Mouse (Mus musculus) T-helper 2 cell (primary cell): ENCODE data around the gene Dleu7.

Source experiments
- in situ Hi-C: fragments of 300-600 bp; cut with MboI, MseI; formaldehyde crosslinking; loops from one replicate; pipeline ENCODE4 v1.15.1; 2025; ENCODE audit warnings: high pct_unique_total_duplicates

Dleu7 gene

DNA sequence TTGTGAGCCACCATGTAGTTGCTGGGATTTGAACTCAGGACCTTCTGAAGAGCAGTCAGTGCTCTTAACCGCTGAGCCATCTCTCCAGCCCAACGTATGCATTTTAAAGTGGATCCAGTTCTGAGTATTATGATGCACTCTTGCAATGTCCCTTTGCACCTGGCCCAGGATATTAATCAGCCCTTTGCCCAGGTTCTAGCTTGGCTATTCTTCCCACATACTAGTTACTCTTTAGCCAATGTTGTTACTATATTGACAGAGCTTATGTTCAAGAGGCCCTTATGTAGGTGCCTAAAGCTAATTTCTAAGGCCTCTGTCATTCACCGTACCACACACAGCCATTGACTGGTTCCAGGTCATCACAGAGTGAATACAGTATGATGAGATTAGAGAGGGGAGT, 4.1 kb downstream of the Dleu7 start:
- in situ Hi-C loops, result no loop called here

DNA sequence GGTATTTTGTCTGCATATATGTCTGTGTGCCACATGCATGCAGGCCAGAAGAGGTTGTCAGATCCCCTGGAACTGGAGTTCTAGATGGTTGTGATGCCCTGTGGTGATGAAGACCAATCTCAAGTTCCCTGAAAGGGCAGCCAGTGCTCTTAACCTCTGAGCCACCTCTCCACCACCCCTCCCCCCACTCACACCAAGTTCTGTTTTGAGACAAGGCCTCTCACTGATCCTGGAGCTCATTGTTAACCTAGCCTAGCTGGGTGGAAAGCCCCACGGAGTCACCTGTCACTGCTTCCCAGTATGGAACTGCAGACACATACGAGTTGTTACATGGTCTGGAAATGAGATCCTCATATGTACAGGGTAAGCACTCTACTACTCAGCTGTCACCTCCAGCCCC, 9.9 kb downstream of the Dleu7 start:
- in situ Hi-C loops, result no loop called here

DNA sequence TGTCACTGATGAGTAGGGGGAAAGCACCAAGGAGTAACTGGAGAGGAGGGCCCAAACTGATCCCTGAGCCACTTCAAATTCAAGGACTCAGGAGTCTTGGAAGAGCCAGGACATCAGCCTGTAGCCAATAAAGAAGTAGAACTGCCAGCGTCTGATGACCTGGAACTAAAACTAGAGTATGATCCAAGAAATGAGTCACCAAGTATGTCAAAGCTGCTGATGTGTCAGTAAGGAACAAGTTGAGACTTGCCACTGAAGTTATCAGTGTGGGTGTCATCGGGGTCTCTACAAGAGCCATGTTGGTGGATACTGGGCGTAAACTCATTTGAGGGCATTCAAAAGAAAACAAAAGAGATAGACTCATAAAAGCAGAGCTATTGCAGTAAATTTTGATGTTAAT, 19.2 kb downstream of the Dleu7 start:
- in situ Hi-C loops, result no loop called here

DNA sequence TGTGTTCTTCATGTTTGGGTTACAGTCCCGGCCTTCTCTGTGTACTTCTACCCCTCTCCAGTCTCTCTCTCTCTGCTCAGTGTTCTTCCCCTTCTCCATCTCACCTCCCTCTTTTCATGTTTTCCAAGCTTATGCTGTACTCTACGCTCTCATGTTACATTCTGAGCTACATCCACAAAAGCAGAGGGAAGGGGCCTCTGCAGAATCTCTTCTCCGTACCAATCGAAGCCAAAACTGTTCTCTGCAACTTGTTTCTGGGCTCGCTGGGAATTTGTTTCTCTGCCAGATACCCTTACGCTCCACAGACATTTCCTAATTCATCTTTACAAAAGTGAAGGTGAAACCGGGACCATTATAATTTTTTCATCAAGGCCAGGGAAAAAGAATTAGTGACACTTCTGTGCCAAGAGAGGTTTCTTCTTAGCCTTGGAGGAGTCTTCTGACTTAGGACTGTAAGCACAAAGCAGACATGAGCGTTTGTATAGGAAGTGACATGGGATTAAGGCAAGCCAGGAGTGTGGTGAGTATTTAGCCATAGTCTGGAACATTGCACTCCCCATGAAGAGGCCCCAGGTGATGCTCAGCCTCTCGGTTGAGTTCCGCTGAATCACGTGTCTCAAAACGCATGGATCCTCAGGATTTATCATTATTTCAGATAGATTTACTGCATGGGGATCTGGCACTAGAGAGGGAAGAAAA, 22.0 kb downstream of the Dleu7 start:
- in situ Hi-C loops, result no loop called here

DNA sequence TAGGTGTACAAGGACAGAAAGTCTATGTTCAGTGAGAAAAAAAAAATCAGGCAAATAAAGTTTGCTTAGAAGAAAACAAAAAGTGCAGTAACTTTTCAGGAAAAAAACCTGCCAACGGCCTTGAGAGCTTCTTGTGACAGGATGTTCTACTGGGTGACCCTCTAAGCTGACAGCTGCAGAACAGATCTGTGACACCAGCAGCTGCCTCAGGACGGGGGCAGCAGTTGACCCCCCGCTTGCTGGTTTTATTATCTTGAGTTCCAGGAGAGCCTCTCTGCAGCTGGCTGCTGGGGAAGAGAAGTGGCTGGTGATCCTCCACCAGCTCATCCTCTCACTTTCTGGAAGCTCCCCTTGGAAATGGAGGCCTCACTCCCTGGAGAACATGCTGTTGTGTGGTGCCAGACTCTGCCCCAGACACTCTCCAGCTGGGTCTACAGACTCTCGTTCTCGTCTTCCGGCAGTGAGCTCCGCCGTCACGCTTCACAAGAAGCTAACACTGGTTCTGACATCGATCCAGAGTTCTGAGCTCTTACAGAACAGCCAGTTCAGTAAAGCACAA, 33.8 kb downstream of the Dleu7 start:
- in situ Hi-C loops, result no loop called here

DNA sequence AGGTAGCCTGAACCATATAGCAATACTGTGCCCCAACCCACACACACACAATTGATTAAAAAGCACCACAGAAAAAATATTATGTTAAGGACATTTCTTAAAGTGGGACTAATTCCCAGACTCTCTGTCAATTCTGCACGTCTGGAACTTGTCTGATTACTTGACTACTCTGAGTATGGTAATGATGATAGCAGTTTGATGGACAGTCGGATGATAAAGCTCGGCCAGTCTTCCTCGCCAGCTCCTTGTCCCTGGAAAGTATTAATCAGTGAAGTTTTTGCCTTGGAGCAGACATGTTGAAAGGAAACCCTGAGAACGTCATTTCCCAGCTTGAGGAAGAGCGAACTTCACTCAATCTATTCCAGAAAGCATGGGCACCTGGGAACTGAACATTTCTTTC, 34.7 kb downstream of the Dleu7 start:
- in situ Hi-C loops, result no loop called here

DNA sequence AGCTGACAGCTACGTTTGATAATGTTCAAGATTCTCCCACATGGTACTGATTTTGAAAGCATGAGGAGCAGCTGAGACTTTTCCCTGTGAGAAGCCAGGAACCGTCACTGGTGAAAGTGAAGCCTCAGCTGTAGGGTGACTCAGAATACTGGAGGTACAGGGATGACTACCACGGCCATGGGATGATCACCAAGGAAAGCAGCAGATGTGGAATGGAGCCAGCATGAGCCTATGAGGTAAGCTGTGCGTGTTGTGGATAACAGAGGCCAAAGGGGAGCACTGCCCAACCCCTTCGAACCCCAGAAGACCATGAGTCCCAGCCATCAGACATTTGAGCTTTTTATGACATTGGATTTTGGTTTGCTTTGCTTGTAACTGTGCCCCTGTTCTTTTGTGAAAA, 36.8 kb downstream of the Dleu7 start:
- in situ Hi-C loops, result no loop called here

DNA sequence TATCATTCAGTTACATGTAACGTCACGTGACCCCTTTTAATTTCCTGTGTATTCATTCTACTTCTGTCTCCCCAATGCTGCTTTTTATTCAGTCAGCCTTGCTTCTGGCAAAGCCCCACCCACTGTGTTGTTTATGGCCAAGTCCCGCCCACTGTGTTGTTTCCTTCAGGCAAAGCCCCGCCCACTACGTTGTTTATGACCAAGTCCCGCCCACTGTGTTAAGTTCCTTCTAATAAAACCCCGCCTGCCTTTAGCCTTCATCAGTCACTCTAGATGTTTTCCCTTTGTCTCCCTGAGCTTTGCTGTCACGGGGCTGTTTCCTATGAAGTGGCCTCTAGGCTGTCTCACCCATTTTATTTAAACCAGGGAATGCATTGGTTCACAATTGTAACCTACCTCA, 38.5 kb downstream of the Dleu7 start:
- in situ Hi-C loops, result no loop called here

DNA sequence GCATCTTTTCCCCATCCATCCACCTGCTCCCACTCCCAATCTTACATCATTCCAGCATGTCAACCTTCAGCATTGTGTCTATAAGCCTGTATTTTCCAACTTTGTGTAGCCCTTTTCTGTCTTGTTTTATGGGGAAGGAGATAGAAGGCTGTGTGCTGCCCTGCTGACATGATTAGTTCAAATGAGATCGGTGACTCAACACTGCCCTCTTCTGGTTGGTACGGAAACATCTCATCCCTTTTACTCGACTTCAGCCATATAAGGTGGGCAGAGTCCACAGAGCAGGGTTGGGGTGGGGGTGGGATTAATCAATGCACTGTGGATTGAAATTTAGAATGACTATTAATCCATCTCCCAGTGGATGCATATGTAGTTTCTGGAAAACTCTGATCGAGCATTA, 40.8 kb downstream of the Dleu7 start:
- in situ Hi-C loops, result no loop called here

DNA sequence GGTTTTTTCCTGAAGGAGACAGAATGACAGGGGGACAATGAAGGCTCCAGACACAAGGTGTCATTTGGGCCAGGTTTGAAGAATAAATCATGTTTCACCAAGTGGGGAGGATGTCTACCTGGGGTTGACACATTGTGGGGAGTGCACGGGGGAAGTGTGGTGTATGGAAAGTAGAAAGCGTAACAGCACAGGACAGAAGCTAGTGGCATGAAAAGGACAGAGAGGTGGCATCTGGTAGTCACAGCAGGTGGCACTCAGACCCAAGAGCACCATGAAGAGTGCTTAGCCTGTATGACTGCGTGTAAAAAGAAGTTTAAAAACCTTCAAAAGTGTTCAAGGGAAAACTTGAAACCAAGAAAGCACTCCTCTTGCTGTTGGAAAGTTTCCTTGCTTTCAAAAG, 42.8 kb downstream of the Dleu7 start:
- in situ Hi-C loops, result no loop called here

DNA sequence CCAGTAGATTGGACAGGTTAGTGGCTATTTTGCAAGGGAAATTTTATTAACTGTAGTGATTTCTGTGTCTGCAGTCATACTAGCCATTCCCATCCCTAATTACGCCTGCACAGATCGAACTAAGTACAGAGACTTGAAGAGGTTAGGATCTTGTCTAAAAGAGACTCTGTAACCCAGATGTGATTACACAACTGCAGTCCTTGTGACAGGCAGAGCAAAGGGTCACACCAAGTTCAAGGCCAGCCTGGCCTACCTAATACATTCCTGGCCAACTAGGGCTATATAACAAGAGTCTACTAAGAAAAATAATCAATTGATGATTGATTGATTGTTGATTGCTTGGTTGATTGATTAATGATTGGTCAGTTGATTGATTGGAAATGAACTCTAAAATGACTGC, 43.6 kb downstream of the Dleu7 start:
- in situ Hi-C loops, result loop anchor here (5.0 kb wide), 1 partner anchor 78 kb away; no protein-coding TSS in a partner anchor

DNA sequence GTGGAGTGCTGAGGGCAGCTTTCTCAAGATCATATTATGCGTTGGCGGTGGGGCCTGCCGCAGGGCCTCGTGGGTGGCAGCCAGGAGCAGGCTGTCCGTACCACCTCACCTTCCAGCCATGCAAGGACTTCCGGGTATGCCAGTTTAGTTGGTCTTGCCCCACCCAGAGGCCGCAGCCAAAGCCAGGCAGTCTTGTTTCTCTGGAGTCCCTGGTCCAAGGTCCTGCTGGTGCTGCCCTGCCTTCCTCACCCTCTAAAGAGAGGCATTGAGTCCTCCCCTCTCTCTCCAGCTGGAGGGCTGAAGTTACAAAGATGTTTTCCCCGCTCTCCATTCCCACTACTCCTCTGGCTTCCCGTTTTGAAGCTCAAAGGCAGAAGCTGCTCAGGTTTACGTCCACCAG, 44.1 kb downstream of the Dleu7 start:
- in situ Hi-C loops, result loop anchor here (5.0 kb wide), 1 partner anchor 79 kb away; no protein-coding TSS in a partner anchor

DNA sequence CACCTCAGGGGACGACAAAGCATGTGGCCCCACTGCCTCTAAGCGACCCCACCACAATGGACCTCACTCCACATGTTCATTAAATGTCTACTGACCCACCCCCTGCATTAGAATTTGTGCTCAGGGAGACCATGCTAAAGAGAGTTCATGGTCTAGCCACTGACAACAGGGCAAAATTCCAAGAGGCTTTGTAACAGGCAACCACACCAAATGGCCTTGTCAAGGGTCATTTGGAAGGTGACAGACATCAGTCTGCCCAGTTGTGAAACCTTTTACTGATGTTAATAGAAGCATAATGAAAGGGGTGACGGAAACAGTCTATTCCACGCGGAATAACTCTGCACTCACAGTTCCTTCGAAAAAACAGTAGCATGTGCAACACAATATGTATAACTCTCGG, 44.5 kb downstream of the Dleu7 start:
- in situ Hi-C loops, result loop anchor here (5.0 kb wide), 1 partner anchor 79 kb away; no protein-coding TSS in a partner anchor

DNA sequence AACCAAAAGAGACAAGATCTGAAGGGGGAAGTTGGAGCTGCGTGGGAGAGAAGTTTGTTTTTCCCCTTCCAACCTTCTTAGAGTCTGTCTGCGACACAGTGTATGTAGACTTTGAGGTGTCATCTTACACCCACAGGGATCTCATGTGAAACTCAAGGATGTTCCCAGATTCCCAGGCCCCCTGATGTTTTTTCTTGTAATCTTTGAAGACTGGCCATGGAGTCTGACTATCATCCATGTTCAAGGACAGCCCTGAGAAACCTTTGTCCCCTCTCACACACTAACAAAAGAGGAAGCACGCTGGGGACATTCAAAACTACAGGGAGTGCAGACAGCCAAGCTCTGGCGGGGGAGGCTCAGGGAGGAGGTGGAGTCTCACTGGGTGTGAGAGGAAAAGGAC, 47.3 kb downstream of the Dleu7 start:
- in situ Hi-C loops, result loop anchor here (5.0 kb wide), 1 partner anchor 82 kb away; no protein-coding TSS in a partner anchor

DNA sequence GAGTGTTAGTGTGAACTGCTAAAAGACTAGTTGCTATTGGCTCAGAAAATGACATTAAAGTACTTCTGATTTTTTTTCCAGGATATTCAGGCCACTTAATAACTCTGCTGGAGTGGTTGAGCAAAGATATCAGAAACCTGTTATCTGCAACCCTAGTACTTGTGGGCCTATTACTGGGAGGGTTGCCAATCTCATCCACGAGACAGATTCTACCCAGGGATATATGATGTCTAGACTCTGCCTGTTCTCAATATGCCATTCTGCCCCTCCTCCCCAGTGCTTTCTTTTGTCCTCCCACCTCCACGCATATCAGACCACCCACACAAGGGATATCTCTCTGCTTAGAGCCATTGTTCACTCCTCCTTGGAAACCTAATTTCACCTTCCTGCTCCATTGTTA, 49.3 kb downstream of the Dleu7 start:
- in situ Hi-C loops, result no loop called here

DNA sequence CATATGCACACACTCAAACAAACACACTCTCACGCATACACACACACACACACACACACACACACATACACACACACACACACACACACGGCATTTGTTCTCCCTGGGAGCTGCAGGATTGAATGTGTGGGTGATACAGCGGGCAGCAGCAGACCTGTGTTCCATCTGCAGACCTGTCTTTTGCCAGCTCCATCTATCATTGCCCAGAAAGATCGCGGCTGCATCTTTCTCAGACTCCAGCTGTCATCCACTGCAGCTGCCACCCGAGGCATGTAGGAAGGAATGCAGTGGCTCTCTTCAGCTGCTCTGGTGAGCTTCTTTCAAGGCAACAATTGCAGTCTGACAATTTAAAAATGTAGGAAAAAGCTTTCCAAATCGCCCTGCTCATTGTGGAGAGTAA, 56.9 kb downstream of the Dleu7 start:
- in situ Hi-C loops, result no loop called here

DNA sequence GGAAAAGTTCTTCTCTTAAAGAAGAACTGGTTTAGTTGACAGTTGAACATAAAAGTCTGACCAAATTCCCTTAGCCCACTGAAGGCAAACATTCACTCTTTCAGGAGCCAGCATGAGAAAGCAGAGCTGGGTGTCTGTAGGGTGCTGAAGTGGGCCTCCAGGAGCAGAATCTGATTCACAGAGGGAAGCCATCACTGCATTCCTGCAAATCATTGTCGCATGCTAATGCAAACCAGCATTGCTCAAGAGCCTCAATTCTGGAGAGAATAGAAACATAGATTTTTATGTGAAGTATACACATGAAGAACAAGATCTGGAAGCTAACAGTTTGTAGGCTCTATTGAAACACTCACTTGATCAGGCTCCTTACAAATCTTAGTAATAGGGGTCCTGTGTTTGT, 57.6 kb downstream of the Dleu7 start:
- in situ Hi-C loops, result no loop called here

DNA sequence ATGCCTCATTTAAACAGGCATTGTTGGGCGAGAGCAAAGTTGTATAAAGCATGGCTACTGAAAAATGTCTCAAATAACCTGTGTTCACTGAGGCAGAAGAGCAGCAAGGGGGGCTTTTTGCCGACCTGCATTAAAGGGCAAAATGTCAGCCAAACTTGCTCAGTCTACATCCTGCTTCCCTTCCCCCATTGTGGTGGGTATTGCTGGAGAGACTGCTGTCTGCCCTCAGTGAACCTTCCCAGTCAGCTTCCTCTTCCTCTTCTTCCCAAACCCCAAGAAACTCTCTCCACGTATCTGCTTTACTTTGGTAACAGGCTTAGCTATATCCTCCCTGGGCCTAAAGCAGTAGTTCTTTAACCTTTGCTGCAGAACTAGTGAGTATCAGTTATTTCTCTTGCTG, 61.9 kb downstream of the Dleu7 start:
- in situ Hi-C loops, result no loop called here

DNA sequence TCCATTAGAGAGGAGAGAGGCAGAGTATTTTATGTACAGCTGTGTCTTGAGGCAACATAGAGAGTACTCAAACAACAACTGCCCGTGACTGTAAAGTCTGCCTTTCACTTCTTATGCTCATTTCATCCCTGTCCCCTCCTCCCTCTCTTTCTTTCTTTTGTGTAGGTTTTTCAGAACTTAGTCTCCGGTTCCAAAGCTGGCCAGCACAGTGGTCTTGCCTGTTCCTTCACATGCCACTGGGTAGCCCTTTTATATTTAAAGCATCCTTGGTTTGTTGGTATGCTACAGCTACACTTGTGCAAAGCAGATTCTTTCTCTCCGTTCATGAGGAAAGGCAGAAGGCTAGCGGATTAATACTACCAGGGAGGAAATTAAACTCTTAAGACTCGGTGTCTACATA, 65.7 kb downstream of the Dleu7 start:
- in situ Hi-C loops, result no loop called here

DNA sequence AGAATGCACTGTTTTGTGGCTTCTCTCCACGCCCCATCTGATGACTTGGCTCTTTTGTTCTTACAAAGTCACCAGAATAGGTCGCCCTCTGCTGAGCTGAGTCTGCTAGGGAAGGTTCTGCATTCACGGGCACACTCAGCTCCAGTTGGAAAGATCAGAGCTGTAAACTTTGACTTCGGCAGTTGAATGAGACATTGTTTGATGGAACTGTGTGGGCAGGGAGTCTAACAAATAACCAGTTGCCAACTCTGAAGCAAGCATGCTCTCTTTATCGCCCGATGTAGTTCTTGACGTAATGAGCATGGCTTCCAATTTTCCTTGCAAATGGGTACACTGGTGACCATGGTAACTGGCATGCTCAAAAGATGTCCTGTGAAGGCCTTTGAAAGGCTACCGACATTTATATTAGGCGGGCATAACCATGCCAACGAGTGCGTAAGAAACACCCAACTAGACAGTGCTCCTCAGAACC, 66.2 kb downstream of the Dleu7 start:
- in situ Hi-C loops, result no loop called here
